Mouse (Mus musculus): ENCODE measurements at regions not wholly inside any gene's neighbourhood (a gene's known extent, or its start where the extent isn't known, plus 50 kb on each side); places are given as distances from the start of the nearest gene placed in this dataset.

GRCm38 (mm10) chr6:12140596-12140995 lies 233.0 kb downstream of the Phf14 start:
- intact Hi-C loops (cut with DNase I) = no loop called here
- DNase-seq = no peak

GRCm38 (mm10) chr6:12145216-12145615 lies 237.6 kb downstream of the Phf14 start:
- DNase-seq = no peak

GRCm38 (mm10) chr6:12150613-12151333 lies 243.2 kb downstream of the Phf14 start:
- intact Hi-C loops (cut with DNase I) = no loop called here
- no peak for DNase-seq

More at GRCm38 (mm10) chr6:12145216-12145615, 237.6 kb downstream of the Phf14 start:
- intact Hi-C loops (cut with DNase I) = no loop called here

- intact Hi-C loops (cut with DNase I) = no loop called here
- DNase-seq = no peak
Measured at GRCm38 (mm10) chr6:12163971-12164370, 256.4 kb downstream of the Phf14 start.

- intact Hi-C loops (cut with DNase I) = no loop called here
- no peak for DNase-seq
Measured at GRCm38 (mm10) chr6:12168533-12168932, 260.9 kb downstream of the Phf14 start.

GRCm38 (mm10) chr6:12169431-12169830 lies 261.8 kb downstream of the Phf14 start:
- intact Hi-C loops (cut with DNase I) = no loop called here

GRCm38 (mm10) chr6:12170722-12171121 lies 263.1 kb downstream of the Phf14 start:
- intact Hi-C loops (cut with DNase I) = no loop called here
- no peak for DNase-seq

More at GRCm38 (mm10) chr6:12169431-12169830, 261.8 kb downstream of the Phf14 start:
- DNase-seq = no peak

- intact Hi-C loops (cut with DNase I) = no loop called here
- no peak for DNase-seq
Measured at GRCm38 (mm10) chr6:12171189-12171588, 263.6 kb downstream of the Phf14 start.

- no peak for DNase-seq
- intact Hi-C loops (cut with DNase I) = no loop called here
Measured at GRCm38 (mm10) chr6:12177996-12178395, 270.4 kb downstream of the Phf14 start.

- intact Hi-C loops (cut with DNase I) = no loop called here
- DNase-seq = no peak
Measured at GRCm38 (mm10) chr6:12180951-12181350, 273.3 kb downstream of the Phf14 start.

GRCm38 (mm10) chr6:12210190-12210589 lies 302.6 kb downstream of the Phf14 start:
- DNase-seq = no peak
- intact Hi-C loops (cut with DNase I) = no loop called here

- DNase-seq = no peak
- intact Hi-C loops (cut with DNase I) = no loop called here
Measured at GRCm38 (mm10) chr6:12214526-12215177, 307.0 kb downstream of the Phf14 start.

- intact Hi-C loops (cut with DNase I) = no loop called here
- DNase-seq = no peak
Measured at GRCm38 (mm10) chr6:12215178-12215553, 307.6 kb downstream of the Phf14 start.

GRCm38 (mm10) chr6:12244151-12244550 lies 336.5 kb downstream of the Phf14 start:
- DNase-seq = no peak
- intact Hi-C loops (cut with DNase I) = no loop called here

- intact Hi-C loops (cut with DNase I) = no loop called here
- no peak for DNase-seq
Measured at GRCm38 (mm10) chr6:12247975-12248374, 340.4 kb downstream of the Phf14 start.

GRCm38 (mm10) chr6:12248599-12248998 lies 341.0 kb downstream of the Phf14 start:
- no peak for DNase-seq
- intact Hi-C loops (cut with DNase I) = no loop called here

- no peak for DNase-seq
- intact Hi-C loops (cut with DNase I) = no loop called here
Measured at GRCm38 (mm10) chr6:12254507-12254906, 346.9 kb downstream of the Phf14 start.

- intact Hi-C loops (cut with DNase I) = no loop called here
- no peak for DNase-seq
Measured at GRCm38 (mm10) chr6:12255434-12255833, 347.8 kb downstream of the Phf14 start.

- no peak for DNase-seq
- intact Hi-C loops (cut with DNase I) = no loop called here
Measured at GRCm38 (mm10) chr6:12258273-12258672, 350.7 kb downstream of the Phf14 start.

GRCm38 (mm10) chr6:12258940-12259481 lies 351.4 kb downstream of the Phf14 start:
- DNase-seq = no peak

GRCm38 (mm10) chr6:12259629-12260028 lies 352.0 kb downstream of the Phf14 start:
- intact Hi-C loops (cut with DNase I) = no loop called here
- DNase-seq = no peak

More at GRCm38 (mm10) chr6:12258940-12259481, 351.4 kb downstream of the Phf14 start:
- intact Hi-C loops (cut with DNase I) = no loop called here

All from left cerebral cortex, postnatal 4 days (tissue).